Mouse (Mus musculus) heart, adult 2 months (tissue): ENCODE measurements around the gene Elfn2.

Experiments used
- CTCF ChIP-seq: fragments of 200-600 bp; IDR thresholded peaks from 2 replicates; pipeline ENCODE4 v1.8.1; 2022; ENCODE audit warnings: antibody characterized with exemption, mild to moderate bottlenecking, moderate library complexity
- EP300 ChIP-seq: fragments of 200-500 bp; IDR thresholded peaks from 2 replicates; pipeline ENCODE4 v1.6.1; 2011; ENCODE audit warnings: low read depth, low read length, control low read depth; ENCODE audit not compliant: insufficient read depth
- POLR2A ChIP-seq: fragments of 200-500 bp; IDR thresholded peaks from 2 replicates; pipeline ENCODE4 v1.6.1; 2011; ENCODE audit warnings: mild to moderate bottlenecking, low read depth, low read length, control low read depth; ENCODE audit not compliant: insufficient read depth

GRCm38 (mm10) chr15:78709767-78710166, 8.8 kb downstream of the Elfn2 start:
- TF ChIP-seq POLR2A, result no peak
- TF ChIP-seq EP300, result no peak
- no peak for TF ChIP-seq CTCF
